Mouse (Mus musculus): Measurements from ENCODE around the gene Plxna2. TPM values are rescaled to one million over a fixed set of nuclear protein-coding genes. Genes with fewer than 3 reads are reported as not detected.

Gene Plxna2
- total and polyA plus RNA-seq, 3 experiments: under 0.01 to 0.03 TPM; not detected in 1

DNA sequence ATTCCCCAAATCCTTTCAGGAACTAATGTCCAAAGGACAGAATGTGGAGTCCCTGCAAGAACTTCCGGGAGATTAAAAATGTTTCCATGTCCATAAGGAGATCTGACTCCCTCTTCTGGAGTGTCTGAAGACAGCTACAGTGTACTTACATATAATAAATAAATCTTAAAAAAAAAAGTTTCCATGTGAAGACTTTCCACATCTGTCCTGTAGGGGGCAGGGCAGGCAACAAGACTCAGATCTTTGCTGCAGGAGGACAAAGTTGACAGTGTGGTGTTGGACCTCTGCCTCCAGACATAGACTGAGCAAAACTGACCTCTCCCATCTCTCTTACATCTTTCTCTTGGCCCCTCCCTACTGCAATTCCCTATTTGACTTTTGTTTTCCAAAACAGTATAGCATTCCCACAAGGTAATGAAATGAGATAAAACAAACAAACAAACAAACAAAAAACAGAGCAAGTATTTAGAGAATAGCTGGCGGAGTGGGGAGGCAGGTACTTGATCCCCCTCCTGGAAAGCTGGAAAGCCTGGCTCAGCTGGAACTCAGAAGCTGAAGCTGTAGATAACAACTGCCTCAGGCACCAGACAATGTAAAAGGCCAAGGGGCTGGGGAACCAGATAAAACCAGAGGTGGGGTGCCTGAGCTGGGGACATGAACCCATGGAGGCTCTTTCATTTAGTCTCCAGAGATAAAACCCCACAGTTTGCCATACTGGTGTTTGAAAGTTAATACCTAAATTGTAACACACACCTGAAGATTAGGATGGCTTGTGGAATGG, 143.6 kb downstream of the Plxna2 start:
- TF ChIP-seq ZC3H11A (IDR thresholded peaks at IDR 0.05; ENCODE audit: low read depth, low read length): peak; percentile 57
- TF ChIP-seq ETS1 (IDR thresholded peaks at IDR 0.05; ENCODE audit: low read depth, low read length): no peak
- TF ChIP-seq GATA1 (IDR thresholded peaks at IDR 0.05; ENCODE audit: low read depth, low read length): 0 out of 2 replicates have a peak, but pooled peaks have one; percentile 14
- TF ChIP-seq SMC3 (IDR thresholded peaks at IDR 0.05; ENCODE audit: low read depth, low read length): peak; percentile 70
- no peak for TF ChIP-seq JUND (IDR thresholded peaks at IDR 0.05; ENCODE audit: low read depth, low read length)
- TF ChIP-seq RAD21 (IDR thresholded peaks at IDR 0.05; ENCODE audit: low read depth, low read length): peak; percentile 60
- 0 out of 2 replicates have a peak, but pooled peaks have one; percentile 23 for TF ChIP-seq BHLHE40 (IDR thresholded peaks at IDR 0.05; ENCODE audit: borderline replicate concordance, low read depth, low read length)
- peak; percentile 91 for TF ChIP-seq ZNF384 (IDR thresholded peaks at IDR 0.05; ENCODE audit: low read depth, low read length)
- TF ChIP-seq EP300 (IDR thresholded peaks at IDR 0.05; ENCODE audit: low read depth in 1 of 2, low read length in 2 of 2): peak; percentile 19 to 61; a peak in 3 of 4 replicates
- no peak for TF ChIP-seq CHD1 (IDR thresholded peaks at IDR 0.05; ENCODE audit: low read depth, low read length)
- TF ChIP-seq CTCF (IDR thresholded peaks at IDR 0.05 in 2 of 3, conservative IDR thresholded peaks at IDR 0.05 in 1 of 3; ENCODE audit: control insufficient read depth in 1 of 3, insufficient read depth in 1 of 3, low read depth in 2 of 3, low read length in 3 of 3, poor library complexity in 1 of 3, severe bottlenecking in 1 of 3): peak; percentile 64 to 73 (median 68)
- Histone ChIP-seq H3K79me2 (ENCODE audit: control insufficient read depth, insufficient read depth, low read length, poor library complexity) (no peaks in the 10 kb centered on the region), H3K9me3 (replicated peaks; ENCODE audit: insufficient read depth, low read length) (no peaks in the 10 kb centered on the region), H3K4me3 (ENCODE audit: control insufficient read depth in 1 of 2, insufficient read depth in 1 of 2, low read depth in 2 of 2, low read length in 2 of 2) (no peak overlapping the region), H3K36me3 (ENCODE audit: control insufficient read depth in 1 of 2, insufficient read depth in 2 of 2, low read length in 2 of 2) (peaks cover 0 to 9% of the 10 kb centered on the region in 2 experiments; a peak in 2 of 4 replicates), H3K9ac (ENCODE audit: control insufficient read depth, low read depth, low read length, poor library complexity, severe bottlenecking) (no peak overlapping the region), H3K27ac (ENCODE audit: control insufficient read depth, low read depth, low read length) (no peak overlapping the region), H3K27me3 (ENCODE audit: control insufficient read depth in 1 of 2, insufficient read depth in 2 of 2, low read length in 2 of 2) (no peaks in the 10 kb centered on the region; a peak in 3 of 4 replicates), H3K4me1 (ENCODE audit: control insufficient read depth in 1 of 2, insufficient read depth in 2 of 2, low read length in 2 of 2) (peaks cover 0 to 13% of the 10 kb centered on the region in 2 experiments; a peak in 2 of 4 replicates)
- DNase-seq (ENCODE audit: low read depth, low spot score): peak; percentile 68

DNA sequence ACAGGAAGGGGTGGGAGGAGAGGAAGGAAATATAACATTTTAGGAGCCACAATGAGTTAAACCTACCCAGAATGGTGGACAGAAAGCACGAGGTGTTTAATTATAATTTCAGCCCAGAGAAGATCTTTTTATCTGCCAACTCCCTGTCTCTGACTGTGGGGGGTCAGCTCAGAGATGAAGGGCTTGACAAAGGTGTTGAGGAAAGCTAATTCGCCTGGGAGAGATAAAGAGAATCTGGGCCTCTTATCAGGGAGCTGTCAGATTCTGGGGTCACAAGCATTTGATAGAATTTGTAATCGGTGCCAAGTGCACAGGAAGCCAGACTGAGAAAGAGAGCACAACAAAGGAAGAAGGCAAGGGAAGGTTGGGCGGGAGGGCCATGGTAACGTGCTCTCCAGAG, 144.9 kb downstream of the Plxna2 start:
- TF ChIP-seq ZC3H11A (IDR thresholded peaks at IDR 0.05; ENCODE audit: low read depth, low read length) (no peak), ELF1 (IDR thresholded peaks at IDR 0.05; ENCODE audit: low read depth, low read length) (no peak), TCF12 (IDR thresholded peaks at IDR 0.05; ENCODE audit: low read depth, low read length) (0 out of 2 replicates have a peak, but pooled peaks have one; percentile 10), BHLHE40 (IDR thresholded peaks at IDR 0.05; ENCODE audit: borderline replicate concordance, low read depth, low read length) (no peak), USF1 (IDR thresholded peaks at IDR 0.05; ENCODE audit: low read depth, low read length) (no peak), HCFC1 (IDR thresholded peaks at IDR 0.05; ENCODE audit: low read depth, low read length) (no peak), RCOR1 (IDR thresholded peaks at IDR 0.05; ENCODE audit: low read depth, low read length) (peak; percentile 74), GATA1 (IDR thresholded peaks at IDR 0.05; ENCODE audit: low read depth, low read length) (0 out of 2 replicates have a peak, but pooled peaks have one; percentile 29), ZMIZ1 (IDR thresholded peaks at IDR 0.05; ENCODE audit: low read depth, low read length) (no peak)
- no peak for DNase-seq (ENCODE audit: low read depth, low spot score)
- H3K27ac ChIP-seq (ENCODE audit: control insufficient read depth, low read depth, low read length): no peak overlapping the region
- no peak overlapping the region for H3K4me3 ChIP-seq (ENCODE audit: control insufficient read depth in 1 of 2, insufficient read depth in 1 of 2, low read depth in 2 of 2, low read length in 2 of 2)
- peaks cover 0 to 9% of the 10 kb centered on the region in 2 experiments; a peak in 2 of 4 replicates for H3K36me3 ChIP-seq (ENCODE audit: control insufficient read depth in 1 of 2, insufficient read depth in 2 of 2, low read length in 2 of 2)
- no peaks in the 10 kb centered on the region; a peak in 2 of 4 replicates for H3K27me3 ChIP-seq (ENCODE audit: control insufficient read depth in 1 of 2, insufficient read depth in 2 of 2, low read length in 2 of 2)
- H3K9me3 ChIP-seq (replicated peaks; ENCODE audit: insufficient read depth, low read length): no peaks in the 10 kb centered on the region
- peaks cover 0 to 13% of the 10 kb centered on the region in 2 experiments; a peak in 2 of 4 replicates for H3K4me1 ChIP-seq (ENCODE audit: control insufficient read depth in 1 of 2, insufficient read depth in 2 of 2, low read length in 2 of 2)
- H3K79me2 ChIP-seq (ENCODE audit: control insufficient read depth, insufficient read depth, low read length, poor library complexity): no peaks in the 10 kb centered on the region
- no peak overlapping the region for H3K9ac ChIP-seq (ENCODE audit: control insufficient read depth, low read depth, low read length, poor library complexity, severe bottlenecking)

Data from MEL (cell line).